Mouse (Mus musculus): ENCODE measurements around the gene Zfp94. TPM values are rescaled to one million over a fixed set of nuclear protein-coding genes. Genes with fewer than 3 reads are reported as not detected.

Zfp94 gene
- total and polyA plus RNA-seq, 3 experiments: 5.9 to 6.9 TPM; not detected in 1

- no peaks in the 10 kb centered on the region for H3K9me3 ChIP-seq (replicated peaks; ENCODE audit: insufficient read depth, low read length)
- TF ChIP-seq BHLHE40 (IDR thresholded peaks at IDR 0.05; ENCODE audit: borderline replicate concordance, low read depth, low read length) (peak; percentile 32; the same call in 1 of the 2 replicates), CTCF (IDR thresholded peaks at IDR 0.05 in 2 of 3, conservative IDR thresholded peaks at IDR 0.05 in 1 of 3; ENCODE audit: control insufficient read depth in 1 of 3, insufficient read depth in 1 of 3, low read depth in 2 of 3, low read length in 3 of 3, poor library complexity in 1 of 3, severe bottlenecking in 1 of 3) (no peak), USF1 (IDR thresholded peaks at IDR 0.05; ENCODE audit: low read depth, low read length) (no peak), ZKSCAN1 (IDR thresholded peaks at IDR 0.05; ENCODE audit: low read depth, low read length) (no peak), MAX (IDR thresholded peaks at IDR 0.05; ENCODE audit: low read length) (peak; percentile 80), UBTF (IDR thresholded peaks at IDR 0.05; ENCODE audit: borderline replicate concordance, insufficient read depth, low read depth, low read length) (no peak), GATA1 (IDR thresholded peaks at IDR 0.05; ENCODE audit: low read depth, low read length) (peak; percentile 21; the same call in 1 of the 2 replicates), MEF2A (IDR thresholded peaks at IDR 0.05; ENCODE audit: extremely low read depth, insufficient replicate concordance, low read depth, low read length, poor library complexity, severe bottlenecking) (no peak)
- H3K27ac ChIP-seq (ENCODE audit: control insufficient read depth, low read depth, low read length): no peak overlapping the region; the same call in 1 of the 2 replicates
- H3K27me3 ChIP-seq (ENCODE audit: control insufficient read depth in 1 of 2, insufficient read depth in 2 of 2, low read length in 2 of 2): no peaks in the 10 kb centered on the region
- H3K4me3 ChIP-seq (ENCODE audit: control insufficient read depth in 1 of 2, insufficient read depth in 1 of 2, low read depth in 2 of 2, low read length in 2 of 2): peak overlapping the region; percentile 69 to 72
- H3K4me1 ChIP-seq (ENCODE audit: control insufficient read depth in 1 of 2, insufficient read depth in 2 of 2, low read length in 2 of 2): peaks cover 7 to 32% of the 10 kb centered on the region in 2 experiments; a peak in 3 of 4 replicates
- H3K79me2 ChIP-seq (ENCODE audit: control insufficient read depth, insufficient read depth, low read length, poor library complexity): peaks cover 2% of the 10 kb centered on the region
- peaks cover 0 to 25% of the 10 kb centered on the region in 2 experiments; a peak in 3 of 4 replicates for H3K36me3 ChIP-seq (ENCODE audit: control insufficient read depth in 1 of 2, insufficient read depth in 2 of 2, low read length in 2 of 2)
- DNase-seq (ENCODE audit: low read depth, low spot score): no peak
- H3K9ac ChIP-seq (ENCODE audit: control insufficient read depth, low read depth, low read length, poor library complexity, severe bottlenecking): peak overlapping the region; percentile 69
These were observed 520 bp downstream of the Zfp94 start for GRCm38 (mm10) chr7:24315726-24316566.

- Histone ChIP-seq H3K9ac (ENCODE audit: control insufficient read depth, low read depth, low read length, poor library complexity, severe bottlenecking) (peak within 1 kb of the TSS; percentile 65), H3K79me2 (ENCODE audit: control insufficient read depth, insufficient read depth, low read length, poor library complexity) (peaks cover 5% of the 10 kb centered on the region), H3K27me3 (ENCODE audit: control insufficient read depth in 1 of 2, insufficient read depth in 2 of 2, low read length in 2 of 2) (no peaks in the 10 kb centered on the region), H3K4me1 (ENCODE audit: control insufficient read depth in 1 of 2, insufficient read depth in 2 of 2, low read length in 2 of 2) (no peaks in the 10 kb centered on the region; a peak in 1 of 4 replicates), H3K36me3 (ENCODE audit: control insufficient read depth in 1 of 2, insufficient read depth in 2 of 2, low read length in 2 of 2) (no peaks in the 10 kb centered on the region), H3K4me3 (ENCODE audit: control insufficient read depth in 1 of 2, insufficient read depth in 1 of 2, low read depth in 2 of 2, low read length in 2 of 2) (peak within 1 kb of the TSS; percentile 59 to 76), H3K27ac (ENCODE audit: control insufficient read depth, low read depth, low read length) (peak within 1 kb of the TSS; percentile 55; the same call in 1 of the 2 replicates), H3K9me3 (replicated peaks; ENCODE audit: insufficient read depth, low read length) (no peaks in the 10 kb centered on the region)
- DNase-seq (ENCODE audit: low read depth, low spot score): peak; percentile 72
- TF ChIP-seq ZMIZ1 (IDR thresholded peaks at IDR 0.05; ENCODE audit: low read depth, low read length) (peak; percentile 69; the same call in 1 of the 2 replicates), POLR2AphosphoS2 (IDR thresholded peaks at IDR 0.05; ENCODE audit: low read length) (peak; percentile 27; the same call in 1 of the 2 replicates), POLR2A (IDR thresholded peaks at IDR 0.05; ENCODE audit: control insufficient read depth in 1 of 2, insufficient read depth in 1 of 2, low read depth in 1 of 2, low read length in 2 of 2, poor library complexity in 1 of 2) (peak in 1 of 2 experiments; percentile 48; a peak in 1 of 4 replicates), ELF1 (IDR thresholded peaks at IDR 0.05; ENCODE audit: low read depth, low read length) (no peak), RAD21 (IDR thresholded peaks at IDR 0.05; ENCODE audit: low read depth, low read length) (no peak), MXI1 (IDR thresholded peaks at IDR 0.05; ENCODE audit: low read depth, low read length) (0 out of 2 replicates have a peak, but pooled peaks have one; percentile 30)
These were observed 15.6 kb downstream of the Zfp94 start, which contains the start of gene Zfp61 for GRCm38 (mm10) chr7:24300771-24301282. Zfp61 (minus strand) TSS chr7:24301232.

Data from MEL (cell line).